Mouse (Mus musculus) heart, postnatal 25 days (tissue): ENCODE results near the gene N4bp3. TPM values are rescaled to one million over a fixed set of nuclear protein-coding genes. Genes with fewer than 3 reads are reported as not detected.

Source experiments
- DNase-seq: peaks from one replicate; pipeline ENCODE4 v3.0.0; 2022; ENCODE audit warnings: low spot score
- intact Hi-C: fragments of 180-260 bp; cut with DNase I; formaldehyde crosslinking; loops from one replicate; pipeline ENCODE4 v1.15.1; 2025
- total RNA-seq, 2 experiments: library from RNA; stranded (reverse); gene quantifications; 2 replicates each; pipeline ENCODE4 v1.2.3; 2021

The N4bp3 gene
- total RNA-seq, 2 experiments from 2014 or later, result 11.6 to 16.1 TPM

DNA sequence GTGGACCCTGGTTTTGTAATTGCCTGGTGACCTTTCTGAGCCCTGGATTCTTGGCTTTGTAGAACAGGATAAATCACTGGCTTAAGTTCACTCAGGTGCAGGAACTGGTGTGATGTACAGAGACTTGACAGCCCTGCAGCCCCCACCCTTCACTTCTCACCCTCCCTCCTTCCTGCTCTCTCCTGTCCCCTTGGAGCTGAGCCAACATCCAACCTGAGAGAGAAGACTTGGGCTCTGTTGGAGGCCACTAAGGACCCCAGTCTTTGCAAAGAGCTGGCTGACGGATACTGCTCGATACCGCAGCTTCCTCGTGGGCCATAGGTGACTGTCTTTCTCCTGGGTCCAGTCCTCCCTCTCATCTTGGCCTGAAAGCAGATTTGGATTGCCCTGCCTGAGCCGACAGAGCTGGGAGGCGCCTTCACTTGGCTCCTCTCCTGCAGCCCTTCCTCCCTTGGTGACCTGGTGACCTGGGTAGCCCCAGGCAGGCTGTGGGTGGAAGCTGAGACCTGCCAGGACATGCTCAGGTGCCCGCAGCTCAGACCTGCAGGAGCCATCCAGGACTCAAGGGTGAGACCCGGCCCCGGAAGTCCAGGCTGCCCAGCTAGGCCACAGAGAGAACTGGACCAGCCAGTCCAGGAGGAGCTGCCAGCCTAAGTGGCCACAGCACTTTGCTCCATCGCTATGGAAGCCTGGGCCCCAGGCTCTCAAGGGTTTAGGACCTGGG lies 6.3 kb upstream of the N4bp3 start:
- intact Hi-C loops, result no loop called here
- DNase-seq, result no peak

DNA sequence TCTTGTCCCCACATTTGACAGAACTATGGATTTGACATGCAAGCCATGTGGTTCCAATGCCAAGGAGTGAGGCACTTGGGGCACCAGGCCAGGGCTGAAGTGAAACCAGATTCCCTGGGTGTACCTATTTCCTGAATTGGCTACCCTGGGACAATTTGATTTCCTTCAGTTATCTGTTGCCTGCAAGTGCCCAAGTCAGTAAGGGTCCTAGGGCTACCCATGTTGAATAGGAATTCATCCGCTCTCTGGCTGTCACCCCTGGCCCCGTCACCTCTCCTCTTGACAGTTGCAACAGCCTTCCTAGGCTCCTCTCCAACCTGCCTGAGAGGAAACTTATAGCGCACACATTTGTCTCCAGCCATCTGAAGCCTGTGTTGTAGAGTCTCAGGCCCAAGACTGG lies 4.2 kb upstream of the N4bp3 start:
- DNase-seq, result no peak
- intact Hi-C loops, result no loop called here

- DNase-seq, result no peak
- intact Hi-C loops, result no loop called here
Observed at GRCm38 (mm10) chr11:51653736-51654135, 3.1 kb upstream of the N4bp3 start.

DNA sequence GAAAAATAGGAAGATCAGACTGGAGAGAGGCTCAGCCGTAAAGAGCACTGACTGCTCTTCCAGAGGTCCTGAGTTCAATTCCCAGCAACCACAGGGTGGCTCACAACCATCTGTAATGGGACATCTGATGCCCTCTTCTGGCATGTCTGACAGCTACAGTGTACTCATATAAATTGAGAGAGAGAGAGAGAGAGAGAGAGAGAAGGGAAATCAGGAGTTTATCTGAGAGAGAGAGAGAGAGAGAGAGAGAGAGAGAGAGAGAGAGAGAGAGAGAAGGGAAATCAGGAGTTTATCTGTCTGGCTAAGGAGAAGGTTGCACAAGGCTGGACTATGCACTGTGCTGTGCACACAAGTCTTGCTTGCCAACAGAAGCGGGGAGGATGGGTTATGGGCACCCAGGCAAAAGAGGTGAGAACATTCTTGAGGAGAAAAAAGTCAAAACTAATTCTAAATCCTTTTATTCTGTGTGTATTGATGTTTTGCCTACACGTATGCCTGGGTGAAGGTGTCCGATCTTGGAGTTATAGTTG lies 2.3 kb upstream of the N4bp3 start:
- no peak for DNase-seq
- intact Hi-C loops, result no loop called here

GRCm38 (mm10) chr11:51650261-51650660 lies 381 bp downstream of the N4bp3 start:
- intact Hi-C loops, result loop anchor here (2.0 kb wide), 2 partner anchors 13 to 31 kb away; partner anchors contain the start of gene Nhp2
- DNase-seq, result no peak

GRCm38 (mm10) chr11:51649889-51650199 lies 798 bp downstream of the N4bp3 start:
- intact Hi-C loops, result loop anchor here (2.0 to 5.0 kb wide), 3 partner anchors 13 to 32 kb away; partner anchors contain the start of gene Nhp2
- no peak for DNase-seq

DNA sequence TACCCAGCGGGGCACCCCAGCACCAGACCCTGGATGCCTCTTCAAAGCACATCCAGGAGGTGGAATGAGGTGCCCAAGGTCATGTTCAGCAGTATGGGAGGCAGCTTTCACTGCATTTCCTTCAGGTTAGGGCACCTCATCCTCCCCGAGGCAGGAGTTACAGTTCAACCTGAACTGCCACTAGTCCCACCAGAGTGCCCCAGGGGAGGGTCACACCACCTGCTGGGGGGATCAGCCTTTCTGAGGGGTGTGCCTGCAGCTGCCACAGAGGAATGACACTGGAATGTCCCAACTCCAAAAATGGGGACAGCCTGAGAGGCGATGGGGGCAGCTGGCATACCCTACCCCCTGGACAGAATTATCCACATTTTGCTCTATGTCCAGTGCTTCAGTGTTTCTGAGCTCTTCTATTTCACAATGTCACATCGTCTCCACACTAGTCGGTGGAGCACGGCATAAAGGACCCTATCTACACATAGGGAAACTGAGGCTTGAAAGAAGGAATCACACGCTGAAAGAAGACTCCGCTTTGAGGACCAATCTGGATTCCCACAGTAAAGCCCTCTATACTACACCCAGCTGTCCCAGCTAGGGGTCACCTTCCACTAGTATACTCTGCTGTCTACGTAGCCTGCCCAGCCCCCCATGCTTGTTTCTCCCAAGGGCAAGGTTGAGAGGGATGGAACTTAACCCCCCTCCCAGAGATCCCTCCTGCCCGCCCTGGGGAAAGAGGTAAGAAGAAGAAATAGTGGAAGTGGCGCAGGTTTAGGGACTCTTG lies 1.3 kb downstream of the N4bp3 start:
- DNase-seq, result no peak
- intact Hi-C loops, result loop anchor here (5.0 kb wide), 1 partner anchor 33 kb away; no protein-coding TSS in a partner anchor

DNA sequence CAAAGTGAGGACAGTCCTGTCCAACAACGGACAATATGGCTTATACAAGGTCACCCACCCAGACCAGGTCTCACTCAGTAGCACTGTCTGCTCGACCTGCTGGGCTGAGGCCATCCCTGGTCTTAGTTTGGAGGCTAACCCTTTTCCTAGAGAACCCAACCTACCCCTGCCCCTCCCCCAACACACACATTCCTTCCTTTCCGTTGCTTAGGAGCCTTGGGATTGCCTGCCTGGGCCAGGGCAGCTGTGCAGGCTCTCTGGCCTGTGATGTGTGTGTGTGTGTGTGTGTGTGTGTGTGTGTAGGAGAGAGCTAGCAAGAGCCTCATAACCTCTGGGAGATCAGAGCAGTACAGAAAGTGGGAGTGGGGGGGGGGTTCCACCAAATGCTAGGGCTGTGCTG lies 2.1 kb downstream of the N4bp3 start:
- no peak for DNase-seq
- intact Hi-C loops, result loop anchor here (5.0 kb wide), 1 partner anchor 34 kb away; no protein-coding TSS in a partner anchor

DNA sequence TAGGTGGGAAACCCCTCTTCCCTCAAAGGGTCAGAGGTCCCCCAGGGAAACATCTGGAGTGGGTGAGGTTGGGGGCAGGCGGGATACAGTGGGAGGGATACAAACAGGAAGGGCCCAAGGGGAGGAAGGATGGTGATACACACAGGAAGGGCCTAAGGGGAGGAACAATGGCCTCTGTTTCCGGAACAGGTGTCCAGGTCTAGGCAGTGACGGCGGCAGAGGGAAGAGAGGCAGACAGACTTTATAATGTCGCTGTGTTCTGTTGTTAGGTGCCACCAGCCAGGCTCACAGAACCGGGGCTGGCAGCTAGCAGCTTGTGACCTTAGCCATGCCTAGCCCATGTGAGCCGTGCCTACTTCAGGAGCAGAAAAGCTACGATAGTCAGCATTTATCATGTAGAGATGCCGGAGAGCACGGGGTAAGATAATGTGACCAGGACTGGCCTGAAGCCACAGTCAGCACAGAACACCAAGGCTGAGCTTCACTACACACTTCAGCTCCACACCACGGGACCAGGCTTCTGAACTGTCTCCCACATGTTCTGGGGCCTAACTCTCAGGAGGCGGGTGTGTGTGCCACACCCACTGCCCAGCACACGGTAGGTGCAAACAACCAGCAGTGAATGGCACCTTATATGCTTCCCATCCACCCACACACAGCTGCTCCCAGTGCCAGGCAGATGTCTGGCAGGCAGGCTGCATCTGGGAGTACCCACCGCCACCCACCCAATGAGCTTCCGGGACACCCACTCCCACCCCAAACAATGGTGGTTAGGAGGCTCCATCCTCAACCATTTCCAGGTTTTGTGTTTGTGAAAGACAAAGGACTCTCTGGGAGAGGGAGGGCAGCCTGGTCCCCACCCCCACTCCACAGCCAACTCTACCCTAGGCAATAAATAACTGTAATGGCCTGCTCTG lies 3.6 kb downstream of the N4bp3 start:
- DNase-seq, result peak; percentile 55

DNA sequence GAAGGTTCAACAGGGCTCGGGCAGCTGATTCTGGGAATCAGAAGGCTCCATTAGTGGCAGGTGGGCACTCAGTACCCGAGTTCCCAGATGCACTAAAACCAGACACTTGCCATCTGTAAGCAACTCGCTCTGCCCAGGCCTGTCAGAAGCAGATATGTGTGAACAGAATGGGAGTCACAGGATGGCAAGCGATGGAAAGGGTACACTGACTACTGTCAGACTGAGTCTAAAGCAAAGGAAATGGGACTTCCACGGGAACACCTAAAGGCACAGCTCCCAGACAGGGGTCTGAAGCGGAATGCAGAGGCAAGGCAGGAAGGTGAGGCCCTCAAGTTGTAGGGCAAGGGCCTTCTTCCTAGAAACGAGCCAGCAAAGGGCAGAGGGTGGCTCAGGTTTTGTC lies 4.4 kb downstream of the N4bp3 start:
- intact Hi-C loops, result loop anchor here (5.0 kb wide), 1 partner anchor 36 kb away; no protein-coding TSS in a partner anchor
- no peak for DNase-seq

More for the DNA sequence above, 3.6 kb downstream of the N4bp3 start:
- intact Hi-C loops, result loop anchor here (5.0 kb wide), 1 partner anchor 35 kb away; no protein-coding TSS in a partner anchor

DNA sequence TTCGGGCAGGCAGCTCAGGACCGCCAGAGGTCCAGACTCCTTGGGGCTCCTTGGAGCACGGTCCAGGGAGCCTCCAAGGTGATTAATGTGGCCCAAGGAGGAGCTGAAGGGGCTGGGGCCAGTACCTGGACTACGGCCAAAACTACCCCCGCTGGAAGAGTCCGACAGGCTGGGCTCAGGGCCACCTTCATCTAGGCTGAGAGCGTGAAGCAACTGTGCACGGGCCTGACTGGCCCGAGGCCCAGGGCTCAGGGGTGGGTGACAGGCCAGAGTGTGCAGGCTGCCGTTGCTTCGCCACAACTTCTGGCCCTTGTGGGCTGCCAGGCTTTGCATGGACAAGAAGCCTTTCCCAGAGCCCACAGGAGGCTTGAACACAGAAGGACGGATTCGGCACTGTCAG lies 5.3 kb downstream of the N4bp3 start:
- intact Hi-C loops, result loop anchor here (5.0 kb wide), 1 partner anchor 37 kb away; no protein-coding TSS in a partner anchor
- no peak for DNase-seq

- intact Hi-C loops, result no loop called here
- DNase-seq, result no peak
Observed at GRCm38 (mm10) chr11:51644217-51644616, 6.4 kb downstream of the N4bp3 start.

GRCm38 (mm10) chr11:51643761-51644160 lies 6.9 kb downstream of the N4bp3 start:
- intact Hi-C loops, result no loop called here

DNA sequence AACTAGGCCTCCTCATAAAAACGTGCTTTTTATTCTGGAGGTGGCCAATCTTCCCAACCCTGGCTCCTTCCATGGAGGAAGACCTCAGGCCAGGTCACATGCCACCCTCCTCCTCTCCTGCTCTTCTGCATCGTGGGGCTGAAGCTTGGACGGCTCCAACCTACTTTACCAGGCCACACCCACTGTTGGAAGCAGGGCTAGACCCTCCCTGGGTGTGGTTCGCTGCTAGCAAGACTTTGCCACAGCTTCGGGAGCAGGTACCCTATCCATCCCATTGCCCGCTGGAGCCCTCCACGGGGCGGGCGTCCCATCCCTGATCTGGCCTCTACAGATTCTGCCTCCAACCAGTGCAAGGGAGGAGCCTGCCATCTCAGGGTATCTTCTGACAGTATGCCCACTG lies 7.4 kb downstream of the N4bp3 start:
- intact Hi-C loops, result no loop called here
- no peak for DNase-seq

More at GRCm38 (mm10) chr11:51643761-51644160, 6.9 kb downstream of the N4bp3 start:
- DNase-seq, result no peak

- intact Hi-C loops, result no loop called here
- no peak for DNase-seq
Observed at GRCm38 (mm10) chr11:51640748-51641147, 9.9 kb downstream of the N4bp3 start.

- DNase-seq, result no peak
- intact Hi-C loops, result no loop called here
Observed at GRCm38 (mm10) chr11:51638497-51638896, 12.1 kb downstream of the N4bp3 start.

GRCm38 (mm10) chr11:51637971-51638414 lies 12.6 kb downstream of the N4bp3 start:
- DNase-seq, result no peak

GRCm38 (mm10) chr11:51636323-51636684 lies 14.3 kb downstream of the N4bp3 start:
- DNase-seq, result no peak
- intact Hi-C loops, result loop anchor here (2.0 kb wide), 1 partner anchor 14 kb away; the partner anchor contains the start of genes D930048N14Rik and N4bp3

More at GRCm38 (mm10) chr11:51637971-51638414, 12.6 kb downstream of the N4bp3 start:
- intact Hi-C loops, result loop anchor here (2.0 kb wide), 1 partner anchor 13 kb away; the partner anchor contains the start of genes D930048N14Rik and N4bp3
